Comparison of ENCODE assay signal across 8 mouse cellular contexts in the genomic region with DNA sequence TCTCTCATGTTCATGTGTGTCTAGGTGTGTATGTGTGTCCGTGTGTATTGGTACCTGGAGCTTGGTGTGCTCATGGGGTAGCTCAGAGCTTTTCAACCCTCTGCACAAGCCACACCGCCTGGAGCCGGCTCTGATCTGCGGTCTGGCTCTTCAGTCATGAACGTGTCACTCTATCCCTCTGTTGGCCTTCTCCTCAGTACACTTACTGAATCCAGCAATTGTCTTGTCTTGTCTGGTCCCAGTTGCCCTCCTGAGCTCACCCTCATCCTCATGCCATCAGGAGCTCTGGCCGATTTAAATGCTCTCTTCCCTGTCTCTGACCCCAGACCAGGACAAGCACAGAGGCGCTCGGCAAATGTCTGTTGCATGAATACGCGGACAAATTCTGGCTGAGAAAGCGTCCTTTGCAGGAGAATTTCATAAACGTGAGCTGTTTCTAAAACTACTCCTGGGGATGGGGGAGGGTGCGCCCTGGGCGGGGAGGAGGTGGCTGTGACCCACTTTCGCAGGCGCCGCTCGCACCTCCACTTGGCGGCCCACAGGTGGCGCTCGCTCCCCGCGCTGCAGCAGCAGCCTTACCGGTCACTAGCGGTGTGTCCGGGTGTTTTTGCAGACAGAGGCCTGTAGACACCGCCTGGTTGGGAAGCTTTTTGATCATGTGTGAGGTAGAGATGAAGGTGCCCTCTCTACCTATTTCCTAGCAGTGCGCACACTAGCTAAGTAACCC. TPM values are rescaled to one million over a fixed set of nuclear protein-coding genes. Genes with fewer than 3 reads are reported as not detected.
A peak's percentile ranks its signal among the peaks of the same experiment; 100 is the strongest.
DNase-seq lines count a peak whose midpoint lies in the region; ATAC-seq and TF ChIP-seq lines count a peak whose summit lies in the region.

No protein-coding gene starts in this region.

- intact Hi-C loops in gastrocnemius, adult 2 months (cut with DNase I), result loop anchor here (1.0 to 5.0 kb wide), 4 partner anchors 56 to 174 kb away; a partner anchor contains a TSS

- H3K36me3 ChIP-seq in hindbrain, embryonic 16.5 days (ENCODE audit: control insufficient read depth, insufficient read depth, low read length), result no peaks in the 10 kb centered on the region

- H3K4me1 ChIP-seq in hindbrain, embryonic 16.5 days (ENCODE audit: control insufficient read depth, insufficient read depth, low read depth, low read length), result peaks cover 6% of the 10 kb centered on the region

- peak overlapping the region; percentile 56 for H3K9ac ChIP-seq in hindbrain, embryonic 16.5 days (ENCODE audit: low read depth, low read length)

- no peak; the same call in 1 of the 2 replicates for TF ChIP-seq CTCF in gastrocnemius, adult 2 months (IDR thresholded peaks at IDR 0.05)

- H3K27me3 ChIP-seq in hindbrain, embryonic 16.5 days (replicated peaks; ENCODE audit: control insufficient read depth, insufficient read depth, low read length), result no peaks in the 10 kb centered on the region

- H3K27ac ChIP-seq in gastrocnemius, adult 2 months, result no peak overlapping the region
- H3K27ac ChIP-seq in hindbrain, embryonic 16.5 days (ENCODE audit: low read depth, low read length), result peak overlapping the region; percentile 64; the same call in 1 of the 2 replicates

- peak; percentile 80 for DNase-seq in T-cell, adult 2 months (ENCODE audit: low spot score)
- peak; percentile 90 for DNase-seq in gastrocnemius, adult 2 months
- DNase-seq in left cerebral cortex, adult 18-20 months (ENCODE audit: low spot score in 2 of 2), result peak; percentile 90
- DNase-seq in lung, postnatal 4 days, result peak; percentile 91
- peak; percentile 89 for DNase-seq in retina, postnatal 1 day
- DNase-seq in thymus, postnatal 36 days, result peak; percentile 88

- peak overlapping the region; percentile 21 for H3K4me3 ChIP-seq in gastrocnemius, adult 2 months
- H3K4me3 ChIP-seq in hindbrain, embryonic 16.5 days (ENCODE audit: low read length), result peak overlapping the region; percentile 25

- WGBS in hindbrain, embryonic 16.5 days, result 14% methylated on average over 28 of the region's 28 CpGs

- no peaks in the 10 kb centered on the region for H3K9me3 ChIP-seq in hindbrain, embryonic 16.5 days (ENCODE audit: control insufficient read depth, low read length)

- H3K4me2 ChIP-seq in hindbrain, embryonic 16.5 days (ENCODE audit: low read length), result peak overlapping the region; percentile 55

- peak; percentile 96 for ATAC-seq in common myeloid progenitor, adult 5-6 weeks (replicated peaks; ENCODE audit: low read depth, poor library complexity, severe bottlenecking)
- ATAC-seq in hindbrain, embryonic 16.5 days, result peak; percentile 96

RNA-seq across cellular contexts. Expression of a gene that starts 41.9 kb away (rescaled TPM):
- total RNA-seq in common myeloid progenitor, adult 5-6 weeks (2017), result 15.0 and 15.2 TPM in 2 replicates
- total RNA-seq in gastrocnemius, adult 2 months (2021), result 10 to 100 TPM; 16.3 to 27.7 TPM
- 9.9 and 14.6 TPM in 2 replicates for polyA plus RNA-seq in hindbrain, embryonic 16.5 days (2015; fragmentation: Nextera tagmentation; extraction: Ambion mirVana)
- total RNA-seq in left cerebral cortex, adult 18-20 months (2021), result 10 to 100 TPM; 11.8 TPM
